Mouse (Mus musculus): ENCODE data around the gene Olfr481. TPM values are rescaled to one million over a fixed set of nuclear protein-coding genes. Genes with fewer than 3 reads are reported as not detected.

The Olfr481 gene
- total RNA-seq (2014; rRNA removed): not detected in 2 replicates
- not detected in 2 replicates for polyA plus RNA-seq (2012; rRNA removed)

- no peak for DNase-seq (ENCODE audit: extremely low read depth, low read depth, low spot score)
- Histone ChIP-seq H3K36me3 (ENCODE audit: control insufficient read depth, insufficient read depth, low read length) (no peaks in the 10 kb centered on the region), H3K27ac (replicated peaks; ENCODE audit: insufficient read depth, low read depth, low read length) (no peak within 1 kb of the TSS), H3K27me3 (ENCODE audit: control insufficient read depth, insufficient read depth, low read length) (no peaks in the 10 kb centered on the region), H3K4me1 (ENCODE audit: control insufficient read depth, insufficient read depth, low read length) (no peaks in the 10 kb centered on the region), H3K9ac (ENCODE audit: low read depth, low read length) (no peak within 1 kb of the TSS), H3K4me3 (ENCODE audit: insufficient read depth, low read depth, low read length) (no peak within 1 kb of the TSS), H3K79me2 (ENCODE audit: control insufficient read depth, insufficient read depth, low read length) (no peaks in the 10 kb centered on the region)
- TF ChIP-seq POLR2A (IDR thresholded peaks at IDR 0.05; ENCODE audit: extremely low read depth, insufficient read depth, low read length): no peak
- TF ChIP-seq CTCF (IDR thresholded peaks at IDR 0.05; ENCODE audit: low read depth, low read length): no peak
Measured at GRCm38 (mm10) chr7:108079555-108079954, at the start of gene Olfr481. TSS of gene Olfr481 (plus strand) at chr7:108079855.

- H3K36me3 ChIP-seq (ENCODE audit: control insufficient read depth, insufficient read depth, low read length): no peaks in the 10 kb centered on the region
- no peak within 1 kb of the TSS for H3K9ac ChIP-seq (ENCODE audit: low read depth, low read length)
- H3K4me3 ChIP-seq (ENCODE audit: insufficient read depth, low read depth, low read length): no peak within 1 kb of the TSS
- H3K79me2 ChIP-seq (ENCODE audit: control insufficient read depth, insufficient read depth, low read length): no peaks in the 10 kb centered on the region
- H3K4me1 ChIP-seq (ENCODE audit: control insufficient read depth, insufficient read depth, low read length): no peaks in the 10 kb centered on the region
- no peak for DNase-seq (ENCODE audit: extremely low read depth, low read depth, low spot score)
- H3K27me3 ChIP-seq (ENCODE audit: control insufficient read depth, insufficient read depth, low read length): no peaks in the 10 kb centered on the region
- WGBS: 61% methylated on average over 3 of the region's 3 CpGs
- TF ChIP-seq CTCF (IDR thresholded peaks at IDR 0.05; ENCODE audit: low read depth, low read length): no peak
- TF ChIP-seq POLR2A (IDR thresholded peaks at IDR 0.05; ENCODE audit: extremely low read depth, insufficient read depth, low read length): no peak
- H3K27ac ChIP-seq (replicated peaks; ENCODE audit: insufficient read depth, low read depth, low read length): no peak within 1 kb of the TSS
Measured at GRCm38 (mm10) chr7:108033889-108034288, 45.8 kb upstream of the Olfr481 start, which contains the start of gene Olfr478. TSS of gene Olfr478 (minus strand) at chr7:108033989.

- no peaks in the 10 kb centered on the region for H3K27me3 ChIP-seq (ENCODE audit: control insufficient read depth, insufficient read depth, low read length)
- no peak for TF ChIP-seq POLR2A (IDR thresholded peaks at IDR 0.05; ENCODE audit: extremely low read depth, insufficient read depth, low read length)
- no peak for TF ChIP-seq CTCF (IDR thresholded peaks at IDR 0.05; ENCODE audit: low read depth, low read length)
- DNase-seq (ENCODE audit: extremely low read depth, low read depth, low spot score): no peak
- no peaks in the 10 kb centered on the region for H3K79me2 ChIP-seq (ENCODE audit: control insufficient read depth, insufficient read depth, low read length)
- no peak within 1 kb of the TSS for H3K27ac ChIP-seq (replicated peaks; ENCODE audit: insufficient read depth, low read depth, low read length)
- H3K9ac ChIP-seq (ENCODE audit: low read depth, low read length): no peak within 1 kb of the TSS
- H3K4me1 ChIP-seq (ENCODE audit: control insufficient read depth, insufficient read depth, low read length): no peaks in the 10 kb centered on the region
- 82% methylated on average over 2 of the region's 2 CpGs for WGBS
- H3K36me3 ChIP-seq (ENCODE audit: control insufficient read depth, insufficient read depth, low read length): no peaks in the 10 kb centered on the region
- no peak within 1 kb of the TSS for H3K4me3 ChIP-seq (ENCODE audit: insufficient read depth, low read depth, low read length)
Measured at GRCm38 (mm10) chr7:108050393-108050792, 29.3 kb upstream of the Olfr481 start, which contains the start of gene Olfr479. TSS of gene Olfr479 (plus strand) at chr7:108050693.

- Histone ChIP-seq H3K27ac (replicated peaks; ENCODE audit: insufficient read depth, low read depth, low read length) (no peak within 1 kb of the TSS), H3K36me3 (ENCODE audit: control insufficient read depth, insufficient read depth, low read length) (no peaks in the 10 kb centered on the region), H3K4me1 (ENCODE audit: control insufficient read depth, insufficient read depth, low read length) (no peaks in the 10 kb centered on the region), H3K27me3 (ENCODE audit: control insufficient read depth, insufficient read depth, low read length) (no peaks in the 10 kb centered on the region), H3K79me2 (ENCODE audit: control insufficient read depth, insufficient read depth, low read length) (no peaks in the 10 kb centered on the region), H3K9ac (ENCODE audit: low read depth, low read length) (no peak within 1 kb of the TSS), H3K4me3 (ENCODE audit: insufficient read depth, low read depth, low read length) (no peak within 1 kb of the TSS)
- TF ChIP-seq POLR2A (IDR thresholded peaks at IDR 0.05; ENCODE audit: extremely low read depth, insufficient read depth, low read length) (no peak), CTCF (IDR thresholded peaks at IDR 0.05; ENCODE audit: low read depth, low read length) (no peak)
- no peak for DNase-seq (ENCODE audit: extremely low read depth, low read depth, low spot score)
- WGBS: 68% methylated on average over 1 of the region's 1 CpGs
Measured at GRCm38 (mm10) chr7:108067246-108067645, 12.4 kb upstream of the Olfr481 start, which contains the start of gene Olfr480. TSS of gene Olfr480 (minus strand) at chr7:108067346.

- H3K79me2 ChIP-seq (ENCODE audit: control insufficient read depth, insufficient read depth, low read length): no peaks in the 10 kb centered on the region
Measured at GRCm38 (mm10) chr7:108097486-108097885, 17.8 kb downstream of the Olfr481 start, which contains the start of gene Olfr482. TSS of gene Olfr482 (minus strand) at chr7:108097586.

GRCm38 (mm10) chr7:108100549-108100948 lies 20.9 kb downstream of the Olfr481 start, which contains the start of gene Olfr483:
TSS of gene Olfr483 (plus strand) at chr7:108100849.
- Histone ChIP-seq H3K4me1 (ENCODE audit: control insufficient read depth, insufficient read depth, low read length) (no peaks in the 10 kb centered on the region), H3K9ac (ENCODE audit: low read depth, low read length) (no peak within 1 kb of the TSS), H3K79me2 (ENCODE audit: control insufficient read depth, insufficient read depth, low read length) (no peaks in the 10 kb centered on the region), H3K27me3 (ENCODE audit: control insufficient read depth, insufficient read depth, low read length) (no peaks in the 10 kb centered on the region), H3K36me3 (ENCODE audit: control insufficient read depth, insufficient read depth, low read length) (no peaks in the 10 kb centered on the region), H3K27ac (replicated peaks; ENCODE audit: insufficient read depth, low read depth, low read length) (no peak within 1 kb of the TSS), H3K4me3 (ENCODE audit: insufficient read depth, low read depth, low read length) (no peak within 1 kb of the TSS)
- DNase-seq (ENCODE audit: extremely low read depth, low read depth, low spot score): no peak
- TF ChIP-seq CTCF (IDR thresholded peaks at IDR 0.05; ENCODE audit: low read depth, low read length): no peak
- no peak for TF ChIP-seq POLR2A (IDR thresholded peaks at IDR 0.05; ENCODE audit: extremely low read depth, insufficient read depth, low read length)
- WGBS: 75% methylated on average over 1 of the region's 1 CpGs

More at GRCm38 (mm10) chr7:108097486-108097885, 17.8 kb downstream of the Olfr481 start, which contains the start of gene Olfr482:
- no peak within 1 kb of the TSS for H3K27ac ChIP-seq (replicated peaks; ENCODE audit: insufficient read depth, low read depth, low read length)
- H3K4me3 ChIP-seq (ENCODE audit: insufficient read depth, low read depth, low read length): no peak within 1 kb of the TSS
- WGBS: 78% methylated on average over 1 of the region's 1 CpGs
- TF ChIP-seq CTCF (IDR thresholded peaks at IDR 0.05; ENCODE audit: low read depth, low read length) (no peak), POLR2A (IDR thresholded peaks at IDR 0.05; ENCODE audit: extremely low read depth, insufficient read depth, low read length) (no peak)
- no peaks in the 10 kb centered on the region for H3K27me3 ChIP-seq (ENCODE audit: control insufficient read depth, insufficient read depth, low read length)
- no peaks in the 10 kb centered on the region for H3K36me3 ChIP-seq (ENCODE audit: control insufficient read depth, insufficient read depth, low read length)
- DNase-seq (ENCODE audit: extremely low read depth, low read depth, low spot score): no peak
- H3K9ac ChIP-seq (ENCODE audit: low read depth, low read length): no peak within 1 kb of the TSS
- no peaks in the 10 kb centered on the region for H3K4me1 ChIP-seq (ENCODE audit: control insufficient read depth, insufficient read depth, low read length)
